Mouse (Mus musculus): ENCODE data around the gene Gm44596.
"Not testable (repeated sequence)": the region's sequence is repeated elsewhere in the genome, so short reads cannot be mapped to it uniquely, and the experiment has no call there.

Gene Gm44596

DNA sequence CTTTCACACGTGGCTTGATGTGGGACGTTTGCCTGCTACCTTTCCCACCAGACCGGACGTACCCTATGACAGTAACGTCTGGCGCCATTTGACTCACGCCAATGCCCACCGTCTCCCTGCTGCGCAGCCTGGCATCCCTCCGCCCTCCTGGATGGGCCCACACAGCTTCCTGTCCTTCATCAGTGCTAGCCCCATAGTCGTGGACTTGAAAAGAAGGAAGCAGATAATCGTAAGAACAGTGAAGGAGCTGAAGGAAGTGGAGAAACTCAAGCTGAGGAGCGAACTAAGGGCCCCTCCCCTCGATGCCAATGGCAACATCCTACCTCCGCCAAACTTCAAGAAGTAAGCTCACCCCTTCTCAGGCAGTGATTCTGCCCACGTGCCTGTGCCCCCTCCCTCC, 4.3 kb downstream of the Gm44596 start:
- in situ Hi-C loops (cut with MboI, MseI), result loop anchor here (5.0 kb wide), 1 partner anchor 33 kb away; no protein-coding TSS in a partner anchor

DNA sequence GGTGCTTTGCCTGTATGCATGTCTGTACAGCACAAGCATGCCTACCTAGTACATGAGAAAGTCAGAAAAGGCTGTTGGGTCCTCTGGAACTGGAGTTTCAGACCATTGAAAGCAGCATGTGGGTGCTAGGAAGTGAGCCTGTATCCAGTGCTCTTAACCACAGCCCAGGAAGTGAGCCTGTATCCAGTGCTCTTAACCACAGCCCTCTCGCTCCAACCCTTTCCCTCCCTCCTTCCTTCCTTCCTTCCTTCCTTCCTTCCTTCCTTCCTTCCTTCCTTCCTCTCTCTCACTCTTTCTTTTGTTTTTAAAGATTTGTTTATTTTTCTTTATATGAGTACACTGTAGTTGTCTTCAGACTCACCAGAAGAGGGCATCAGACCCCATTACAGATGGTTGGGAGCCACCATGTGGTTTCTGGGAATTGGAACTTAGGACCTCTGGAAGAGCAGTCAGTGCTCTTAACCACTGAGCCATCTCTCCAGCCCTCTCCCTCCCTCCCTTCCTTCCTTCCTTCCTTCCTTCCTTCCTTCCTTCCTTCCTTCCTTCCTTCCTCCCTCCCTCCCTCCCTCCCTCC, 5.4 kb downstream of the Gm44596 start:
- in situ Hi-C loops (cut with MboI, MseI), result not testable (repeated sequence)

DNA sequence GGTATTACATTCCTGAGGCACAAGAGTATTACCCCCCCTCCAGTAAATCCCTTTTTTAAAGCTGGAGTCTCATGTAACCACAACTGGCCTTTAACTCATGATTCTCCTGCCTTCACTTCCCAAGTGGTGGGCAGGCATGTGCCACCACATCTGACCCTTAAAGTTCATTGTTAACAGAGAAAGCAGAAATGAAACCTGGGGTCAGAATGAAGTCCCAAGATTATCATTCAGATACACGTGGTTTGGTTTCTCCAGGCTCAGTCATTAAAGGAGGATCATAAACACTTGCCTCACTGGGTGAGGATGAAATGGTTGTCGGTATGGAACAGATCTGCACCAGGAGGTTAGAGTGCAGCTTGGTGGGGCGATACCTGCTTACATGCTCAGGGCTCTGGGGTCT, 6.0 kb downstream of the Gm44596 start:
- in situ Hi-C loops (cut with MboI, MseI), result no loop called here

DNA sequence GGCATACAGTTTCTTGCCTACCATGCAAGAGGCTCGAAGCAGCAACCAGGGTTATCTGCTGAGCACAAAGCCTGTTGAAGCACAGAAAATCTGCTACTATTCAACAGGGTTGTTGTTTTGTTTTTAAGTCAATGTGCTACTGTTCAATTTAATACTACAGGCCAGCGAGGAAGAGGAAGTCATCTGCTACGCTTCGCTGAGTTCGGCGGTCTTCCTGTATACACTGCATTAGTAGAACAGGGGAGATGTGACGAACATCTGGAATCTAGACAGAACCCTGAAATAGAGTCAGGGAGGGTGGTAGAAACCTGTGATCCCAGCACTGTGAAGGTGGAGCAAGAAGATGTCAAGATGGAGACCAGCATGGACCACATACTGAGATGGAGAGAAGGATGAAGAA, 8.4 kb downstream of the Gm44596 start:
- in situ Hi-C loops (cut with MboI, MseI), result no loop called here

DNA sequence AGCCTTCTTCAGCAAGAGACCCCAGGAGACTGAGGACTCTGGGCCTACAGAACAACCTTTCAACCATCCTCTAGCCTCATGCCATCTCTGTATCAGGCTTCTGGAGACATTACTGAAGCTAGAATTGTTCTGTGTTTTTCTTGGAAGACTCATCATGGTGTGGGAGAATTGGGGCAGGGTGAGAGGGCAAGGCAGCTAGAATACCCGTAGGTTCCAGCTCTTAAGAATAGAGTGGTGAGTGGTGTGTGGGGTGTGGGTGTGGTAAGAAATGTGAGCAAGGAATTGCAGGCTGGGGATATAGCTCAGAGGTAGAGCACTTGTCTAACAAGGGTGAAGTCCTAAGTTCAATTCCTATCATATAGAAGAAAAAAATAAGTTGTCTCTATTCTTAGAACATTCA, 9.7 kb downstream of the Gm44596 start:
- in situ Hi-C loops (cut with MboI, MseI), result no loop called here

DNA sequence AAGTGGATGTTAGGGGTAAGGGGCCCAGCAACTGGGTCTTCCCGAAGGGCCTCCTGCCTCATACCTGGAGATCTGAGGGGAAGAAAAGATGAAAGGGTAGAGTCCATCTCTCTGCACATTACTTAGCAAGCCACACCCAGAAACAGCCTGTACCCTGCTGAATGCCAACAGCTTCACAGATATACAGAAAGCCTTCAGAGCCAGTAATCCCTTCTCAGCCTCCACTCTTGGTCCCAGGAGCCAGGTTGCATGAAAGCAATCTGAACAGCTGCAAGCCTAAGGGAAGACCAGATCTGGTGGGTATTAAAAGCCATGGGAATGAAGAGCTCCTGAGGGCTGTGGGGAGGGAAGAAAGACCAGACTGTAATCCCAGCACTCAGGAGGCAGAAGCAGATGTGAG, 13.9 kb downstream of the Gm44596 start:
- in situ Hi-C loops (cut with MboI, MseI), result no loop called here

DNA sequence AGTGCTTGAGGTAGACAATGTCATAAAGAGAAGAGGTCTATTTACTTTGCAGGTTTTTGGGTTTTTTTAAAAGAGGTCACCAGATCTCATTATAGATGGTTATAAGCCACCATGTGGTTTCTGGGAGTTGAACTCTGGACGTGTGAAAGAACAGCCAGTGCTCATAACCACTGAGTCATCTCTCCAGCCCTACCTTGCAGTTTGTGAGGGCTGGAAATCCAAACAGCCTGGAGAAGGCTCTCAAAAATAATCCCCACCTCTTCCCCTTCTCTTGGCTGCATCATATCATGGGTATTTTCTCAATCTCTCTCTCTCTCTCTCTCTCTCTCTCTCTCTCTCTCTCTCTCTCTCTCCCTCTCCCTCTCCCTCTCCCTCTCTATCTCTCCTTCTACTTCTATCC, 15.4 kb downstream of the Gm44596 start:
- in situ Hi-C loops (cut with MboI, MseI), result no loop called here

DNA sequence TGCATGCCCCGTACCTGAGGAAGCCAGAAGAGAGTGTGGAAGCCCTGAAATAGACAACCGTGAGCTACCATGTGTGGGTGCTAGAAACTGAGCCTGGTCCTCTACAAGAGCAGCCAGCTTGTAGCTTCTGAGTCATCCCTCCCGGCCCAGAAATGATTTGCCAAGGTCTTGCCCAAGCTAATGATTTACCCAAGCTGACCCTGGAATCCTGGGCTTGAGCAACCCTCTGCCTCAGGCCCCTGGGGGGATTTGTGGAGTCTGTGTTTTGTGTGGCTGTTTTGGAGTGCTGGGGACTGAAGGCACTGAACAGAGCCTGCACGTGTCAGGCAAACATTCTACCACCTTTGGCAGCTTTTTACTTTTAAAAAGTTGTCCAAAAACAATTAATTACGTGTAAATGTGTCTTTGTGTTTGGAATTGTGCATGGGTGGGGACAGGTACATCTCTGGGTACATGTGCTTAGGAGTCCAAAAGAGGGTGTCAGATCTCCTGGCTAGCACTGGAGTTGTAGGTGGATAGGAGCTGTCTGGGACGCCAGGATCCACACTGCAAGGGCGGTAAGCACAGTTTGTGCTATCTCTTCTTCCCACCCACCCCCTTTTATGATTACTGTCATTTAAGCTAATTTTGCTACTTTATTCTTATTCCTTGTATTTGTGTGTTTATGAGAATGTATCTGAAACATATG, 22.4 kb downstream of the Gm44596 start:
- in situ Hi-C loops (cut with MboI, MseI), result no loop called here

DNA sequence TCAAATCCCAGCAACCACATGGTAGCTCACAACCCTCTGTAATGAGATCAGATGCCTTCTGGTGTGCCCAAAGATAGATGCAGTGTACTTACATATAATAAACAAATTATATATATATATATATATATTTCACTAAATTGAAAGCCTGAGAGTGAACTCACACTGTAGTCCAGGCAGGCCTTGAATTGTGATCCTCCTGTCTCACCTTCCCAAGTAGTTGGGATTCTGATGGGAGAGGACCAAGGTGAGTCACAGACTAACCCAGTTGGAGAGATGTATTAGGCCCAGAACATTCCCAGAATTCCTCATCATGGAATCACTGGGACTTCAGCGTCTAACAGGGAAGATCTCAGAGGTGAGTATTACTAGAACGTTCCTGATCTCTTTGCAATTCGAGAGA, 23.7 kb downstream of the Gm44596 start, which contains the start of gene Nrip2:
Gene Nrip2, plus strand, starts transcription at position 301 of the 400 bp plus-strand sequence.
- in situ Hi-C loops (cut with MboI, MseI), result no loop called here

DNA sequence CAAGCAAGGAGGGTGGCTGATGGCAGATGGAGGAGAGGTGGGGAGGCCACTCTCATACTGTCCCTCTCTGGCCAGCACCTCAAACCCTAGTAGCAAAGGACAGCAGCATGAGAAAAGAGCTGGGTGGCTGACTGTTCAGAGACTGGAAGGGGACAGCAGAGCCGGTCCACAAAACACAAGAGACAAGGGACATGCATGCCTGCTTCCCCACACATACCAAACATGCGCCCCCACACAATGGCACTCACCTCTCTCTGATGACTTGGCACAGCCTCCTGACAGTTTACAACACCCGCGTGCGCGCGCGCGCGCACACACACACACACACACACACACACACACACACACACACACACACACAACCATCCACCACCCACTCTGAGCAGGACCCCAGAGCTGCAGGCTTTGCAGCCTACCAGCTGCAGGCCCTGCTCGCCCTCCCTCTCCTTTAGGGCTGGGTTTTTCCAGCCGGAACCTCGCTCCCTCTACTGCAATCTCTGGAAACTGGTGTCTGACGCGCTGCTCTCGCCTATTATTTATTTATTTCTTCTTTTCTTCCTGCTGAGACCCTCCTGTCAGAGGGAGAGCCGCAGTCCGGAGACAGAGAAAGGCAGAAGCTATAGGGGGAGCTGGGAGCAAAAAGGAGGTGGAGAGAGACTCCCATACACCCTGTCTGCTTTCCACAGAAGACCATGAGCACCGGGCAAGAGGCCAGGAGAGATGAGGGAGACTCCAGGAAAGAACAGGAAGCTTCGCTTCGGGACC, 24.3 kb downstream of the Gm44596 start:
- in situ Hi-C loops (cut with MboI, MseI), result no loop called here

DNA sequence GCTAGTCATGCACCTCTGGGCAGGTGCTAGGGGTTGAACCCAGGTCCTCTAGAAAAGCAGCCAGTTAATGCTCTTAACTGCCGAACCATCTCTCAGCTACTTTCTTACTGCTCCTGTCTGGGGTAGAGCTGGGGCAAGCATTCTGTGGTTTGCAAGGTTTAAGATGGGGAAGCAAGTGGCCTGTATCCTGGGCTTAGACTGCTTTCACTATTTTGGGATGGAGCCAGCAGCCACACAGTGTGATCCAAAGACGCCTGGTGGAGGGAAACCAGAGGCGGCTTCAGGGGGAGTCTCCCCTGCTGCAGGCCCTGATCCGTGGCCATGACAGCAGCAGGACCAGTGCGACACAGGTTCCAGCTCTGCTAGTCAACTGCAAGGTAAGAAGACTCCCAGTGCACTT, 29.4 kb downstream of the Gm44596 start:
- in situ Hi-C loops (cut with MboI, MseI), result no loop called here

DNA sequence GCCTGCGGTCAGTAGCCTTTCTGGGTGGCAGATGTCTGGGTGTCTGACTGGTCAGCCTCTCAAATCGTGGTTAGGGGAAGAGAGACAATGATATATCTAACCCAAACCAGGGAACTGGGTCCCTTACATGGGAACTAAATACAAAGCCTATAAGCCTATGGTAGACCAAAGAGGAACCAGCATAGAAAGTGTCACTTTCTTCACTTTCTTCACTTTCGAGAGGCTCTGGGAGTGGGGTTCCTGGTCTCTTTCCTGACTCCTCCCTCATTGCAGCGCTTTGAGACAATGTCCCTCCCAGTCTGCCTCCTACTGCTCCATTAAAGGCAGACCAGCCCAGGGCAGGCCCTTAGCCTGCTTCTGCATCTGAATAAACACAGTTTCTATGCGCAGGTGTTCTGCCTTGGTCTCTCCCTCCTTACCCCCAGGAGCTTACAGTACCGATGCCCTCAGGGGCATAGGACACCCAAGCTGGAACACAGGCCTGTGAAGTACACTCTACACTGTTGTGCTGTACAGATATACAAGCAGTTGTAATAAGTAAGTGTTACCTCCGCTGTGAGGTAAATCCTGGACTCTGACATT, 33.3 kb downstream of the Gm44596 start:
- in situ Hi-C loops (cut with MboI, MseI), result no loop called here

DNA sequence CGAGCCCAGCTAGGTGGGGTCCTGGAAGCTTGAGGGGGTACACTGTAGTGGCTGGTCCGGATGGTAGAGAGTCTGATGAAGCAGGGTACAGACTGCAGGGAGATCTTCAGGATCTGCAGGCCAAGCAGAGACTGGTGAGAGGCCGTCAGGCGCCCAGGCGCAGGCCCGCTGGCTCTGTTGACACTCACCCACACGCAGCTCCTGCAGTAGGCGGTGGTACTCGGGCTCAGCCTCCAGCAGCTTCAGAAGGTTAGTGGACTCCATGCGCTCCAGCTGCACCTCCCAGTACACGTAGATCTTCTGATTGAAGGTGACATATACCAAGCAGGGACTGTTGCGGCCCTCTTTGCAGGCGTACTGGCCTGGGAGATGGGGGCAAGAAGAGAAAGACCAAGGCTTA, 35.0 kb downstream of the Gm44596 start:
- in situ Hi-C loops (cut with MboI, MseI), result loop anchor here (5.0 kb wide), 2 partner anchors 33 to 88 kb away; partner anchors contain the start of genes Gm44596 and Tex52

DNA sequence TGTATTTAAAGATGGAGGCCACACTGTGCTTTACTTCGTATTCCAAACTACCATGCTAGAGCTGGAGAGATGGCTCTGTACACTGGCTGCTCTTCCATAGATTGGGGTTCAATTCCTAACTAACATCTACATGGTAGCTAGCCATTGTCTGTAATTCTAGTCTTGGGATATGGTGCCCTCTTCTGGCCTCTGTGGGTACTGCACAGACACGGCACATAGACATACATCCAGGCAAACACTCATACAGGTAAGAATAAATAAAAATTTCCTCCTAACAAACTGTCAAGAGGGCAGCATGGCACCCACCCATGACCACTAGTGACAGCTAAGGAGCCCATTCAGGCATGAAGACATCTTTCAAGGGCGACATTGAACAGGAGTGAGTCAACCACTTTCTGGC, 35.8 kb downstream of the Gm44596 start:
- in situ Hi-C loops (cut with MboI, MseI), result loop anchor here (5.0 kb wide), 2 partner anchors 34 to 89 kb away; partner anchors contain the start of genes Gm44596 and Tex52

DNA sequence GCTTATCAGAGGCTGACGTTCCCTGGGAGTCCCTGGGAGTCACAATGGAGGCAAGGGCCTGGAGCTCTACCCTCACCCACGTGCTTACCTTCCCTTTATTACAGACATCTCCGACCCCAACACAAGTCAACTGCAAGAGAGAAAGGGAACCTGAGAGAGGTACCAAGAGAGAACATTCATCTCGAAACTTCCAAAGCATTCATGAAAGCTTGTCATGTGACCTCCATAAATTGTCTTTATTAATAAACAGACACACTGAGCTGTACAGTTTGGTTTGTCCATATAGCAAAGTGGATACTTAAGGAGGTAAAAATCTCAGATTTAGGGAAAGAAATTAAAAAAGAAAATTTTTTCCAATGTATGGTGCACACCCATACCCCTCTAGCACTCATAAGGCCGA, 40.9 kb downstream of the Gm44596 start:
- in situ Hi-C loops (cut with MboI, MseI), result no loop called here

DNA sequence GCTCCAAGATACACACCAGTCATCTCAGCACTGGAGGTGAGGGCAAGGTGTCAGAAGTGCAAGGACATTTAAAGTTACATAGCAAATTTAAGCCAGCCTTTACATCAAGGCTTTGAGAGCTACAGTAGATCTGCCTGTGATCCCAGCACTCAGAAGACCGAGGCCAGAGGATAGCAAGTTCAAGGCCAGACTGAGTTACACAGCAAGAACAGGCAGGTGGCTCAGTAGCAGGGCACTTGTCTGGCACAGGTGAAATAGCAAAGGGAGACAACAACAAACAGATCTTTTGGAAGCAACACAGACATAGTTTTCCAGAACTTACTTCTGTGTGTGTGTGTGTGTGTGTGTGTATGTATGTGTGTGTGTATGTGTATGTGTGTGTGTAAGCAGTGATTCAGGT, 42.8 kb downstream of the Gm44596 start:
- in situ Hi-C loops (cut with MboI, MseI), result no loop called here

DNA sequence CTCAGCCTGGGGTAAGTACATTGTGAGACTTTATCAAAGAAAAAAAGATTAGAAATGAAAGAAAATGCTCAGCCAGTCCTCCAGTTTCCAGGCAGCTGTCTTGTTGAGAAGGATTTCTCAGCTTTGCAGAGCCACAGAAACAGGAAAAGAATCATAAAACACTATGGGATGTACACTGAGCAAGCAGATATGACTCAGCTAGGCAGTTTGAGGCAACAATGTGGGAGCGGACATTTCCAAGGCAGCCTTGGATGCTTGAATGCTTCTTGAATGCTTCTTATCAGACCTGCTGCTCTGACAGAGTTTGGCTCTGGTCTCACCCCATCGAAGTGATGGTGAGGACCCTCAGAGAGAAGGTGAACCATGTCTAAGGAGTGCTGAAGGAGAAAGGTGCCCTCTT, 45.7 kb downstream of the Gm44596 start:
- in situ Hi-C loops (cut with MboI, MseI), result loop anchor here (10.0 kb wide), 1 partner anchor 1316 kb away; the partner anchor contains the start of gene Tigar

DNA sequence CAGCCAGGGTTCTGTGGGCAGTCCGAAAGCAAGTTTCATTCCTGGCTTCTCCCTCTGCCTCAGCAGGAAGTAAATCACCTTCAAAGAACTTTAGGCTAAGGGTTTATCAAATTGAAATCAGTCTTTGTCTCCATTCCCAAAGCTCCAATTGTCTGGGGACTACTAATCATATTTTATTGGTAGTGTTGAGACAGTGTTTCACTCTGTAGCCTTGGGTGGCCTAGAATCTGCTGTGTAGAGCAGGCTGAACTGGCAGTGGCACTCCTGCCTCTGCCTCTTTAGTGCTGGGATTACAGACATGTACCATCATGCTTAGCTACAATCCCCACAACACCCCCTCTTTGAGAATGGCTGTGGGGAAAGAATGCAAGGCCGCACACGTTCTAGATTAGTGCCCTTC, 46.2 kb downstream of the Gm44596 start:
- in situ Hi-C loops (cut with MboI, MseI), result loop anchor here (10.0 kb wide), 1 partner anchor 1317 kb away; the partner anchor contains the start of gene Tigar

DNA sequence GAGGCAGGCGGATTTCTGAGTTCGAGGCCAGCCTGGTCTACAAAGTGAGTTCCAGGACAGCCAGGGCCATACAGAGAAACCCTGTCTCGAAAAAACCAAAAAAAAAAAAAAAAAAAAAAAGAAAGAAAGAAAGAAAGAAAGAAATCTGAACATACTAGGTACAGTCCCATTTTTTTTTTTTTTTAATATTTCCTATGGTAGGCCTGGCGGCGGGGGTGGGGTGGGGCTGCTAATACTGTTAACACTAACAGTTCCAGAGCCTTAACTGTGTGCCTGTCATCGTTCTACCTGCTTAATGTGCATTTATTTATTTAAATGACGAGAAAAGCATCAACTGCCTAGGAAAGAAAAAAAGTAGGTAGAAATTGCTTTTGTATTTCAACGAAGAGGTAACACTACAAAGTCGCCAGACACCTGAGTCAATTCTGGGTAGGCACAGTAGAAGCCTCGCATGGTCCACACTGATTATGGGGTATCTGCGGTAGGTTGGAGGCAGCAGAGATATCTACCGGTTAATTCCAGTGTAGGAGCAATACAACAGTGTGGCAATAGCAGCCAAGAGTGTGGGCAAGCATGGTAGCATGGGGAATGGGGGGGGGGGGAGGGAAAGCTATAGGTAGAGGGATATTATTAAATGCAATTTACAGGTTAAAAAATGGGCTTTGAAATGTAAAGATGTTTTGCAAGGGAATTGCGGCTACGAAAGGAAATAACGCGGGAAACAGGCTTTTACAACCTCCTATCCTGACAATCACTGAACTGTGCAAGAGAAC, 48.4 kb downstream of the Gm44596 start:
- in situ Hi-C loops (cut with MboI, MseI), result loop anchor here (10.0 kb wide), 1 partner anchor 1319 kb away; the partner anchor contains the start of gene Tigar

DNA sequence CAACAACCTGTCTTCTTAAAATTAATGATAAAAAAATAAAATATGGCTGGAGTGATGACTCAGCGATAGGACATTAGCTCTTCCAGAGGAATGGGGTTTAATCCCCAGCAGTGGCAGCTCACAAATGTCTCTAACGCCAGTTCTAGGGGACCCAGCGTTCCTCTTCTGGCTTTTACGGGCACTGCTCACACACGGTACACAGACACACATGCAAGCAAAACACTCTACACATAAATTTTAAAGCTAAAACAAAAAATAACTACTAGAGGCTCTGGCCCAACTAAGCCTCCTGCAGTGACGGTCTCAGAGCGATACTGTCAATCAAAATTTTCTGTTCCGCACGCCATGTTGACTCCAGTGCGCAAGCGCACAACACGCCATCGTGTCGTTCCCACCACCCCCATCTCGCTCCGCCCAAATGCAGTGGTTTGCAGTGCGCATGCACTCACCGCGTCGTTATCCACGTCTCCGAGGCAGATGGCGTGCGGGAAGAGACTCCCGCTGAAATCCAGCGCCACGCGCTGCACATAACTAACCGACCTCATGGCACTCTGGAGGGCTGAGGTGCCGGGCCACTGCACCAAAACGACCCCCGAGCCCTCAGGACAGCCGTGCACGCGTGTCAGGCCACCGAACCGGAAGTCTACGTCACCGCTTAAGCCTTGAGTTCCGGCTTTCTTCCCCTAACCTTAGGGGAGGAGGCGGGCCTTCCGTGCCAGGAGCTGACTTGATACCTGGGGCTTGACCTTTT, 49.1 kb downstream of the Gm44596 start, which contains the start of gene Itfg2:
Gene Itfg2, minus strand, starts transcription at position 663 of the 751 bp plus-strand sequence.
- in situ Hi-C loops (cut with MboI, MseI), result loop anchor here (10.0 kb wide), 1 partner anchor 1320 kb away; the partner anchor contains the start of gene Tigar
